Mouse (Mus musculus): Measurements from ENCODE around the gene Trip6. TPM values are rescaled to one million over a fixed set of nuclear protein-coding genes. Genes with fewer than 3 reads are reported as not detected.

Gene Trip6
- polyA plus RNA-seq, 1 experiment from 2014 or later = 9.2 TPM

GRCm38 (mm10) chr5:137291381-137291926 lies 22.8 kb downstream of the Trip6 start:
- ATAC-seq = no peak
- H3K4me1 ChIP-seq (ENCODE audit: insufficient read depth) = peaks cover 44% of the 10 kb centered on the region

DNA sequence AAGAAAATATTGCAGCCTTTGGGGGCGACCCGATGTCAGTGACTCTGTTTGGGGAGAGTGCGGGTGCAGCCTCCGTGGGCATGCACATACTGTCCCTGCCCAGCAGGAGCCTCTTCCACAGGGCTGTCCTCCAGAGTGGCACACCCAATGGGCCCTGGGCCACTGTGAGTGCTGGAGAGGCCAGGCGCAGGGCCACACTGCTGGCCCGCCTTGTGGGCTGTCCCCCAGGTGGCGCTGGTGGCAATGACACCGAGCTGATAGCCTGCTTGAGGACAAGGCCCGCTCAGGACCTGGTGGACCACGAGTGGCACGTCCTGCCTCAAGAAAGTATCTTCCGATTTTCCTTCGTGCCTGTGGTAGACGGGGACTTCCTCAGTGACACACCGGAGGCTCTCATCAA lies 23.5 kb downstream of the Trip6 start:
- 14% methylated on average over 15 of the region's 15 CpGs for WGBS (ENCODE audit: insufficient replicate concordance)
- H3K4me2 ChIP-seq (ENCODE audit: low read depth, low read length) = peak overlapping the region; percentile 99
- H3K27me3 ChIP-seq (ENCODE audit: insufficient read depth, low read length) = peaks cover 31% of the 10 kb centered on the region
- H3K9me3 ChIP-seq (ENCODE audit: low read length) = no peaks in the 10 kb centered on the region
- DNase-seq = peak; percentile 92
- peaks cover 44% of the 10 kb centered on the region for H3K4me1 ChIP-seq (ENCODE audit: insufficient read depth)
- H3K36me3 ChIP-seq (replicated peaks; ENCODE audit: insufficient read depth, low read length) = peaks cover 5% of the 10 kb centered on the region
- peak overlapping the region; percentile 99 for H3K27ac ChIP-seq (ENCODE audit: low read depth)
- peak overlapping the region; percentile 83 for H3K9ac ChIP-seq (replicated peaks)
- peak; percentile 55 for ATAC-seq
- TF ChIP-seq EP300 (IDR thresholded peaks at IDR 0.05; ENCODE audit: low read depth) = no peak
- TF ChIP-seq CTCF (IDR thresholded peaks at IDR 0.05; ENCODE audit: low read depth) = peak; percentile 98
- H3K4me3 ChIP-seq (ENCODE audit: low read depth, low read length) = peak overlapping the region; percentile 62

More at GRCm38 (mm10) chr5:137291381-137291926, 22.8 kb downstream of the Trip6 start:
- WGBS (ENCODE audit: insufficient replicate concordance) = 72% methylated on average over 15 of the region's 15 CpGs
- peaks cover 13% of the 10 kb centered on the region for H3K36me3 ChIP-seq (replicated peaks; ENCODE audit: insufficient read depth, low read length)
- TF ChIP-seq CTCF (IDR thresholded peaks at IDR 0.05; ENCODE audit: low read depth) = no peak
- TF ChIP-seq EP300 (IDR thresholded peaks at IDR 0.05; ENCODE audit: low read depth) = no peak
- no peaks in the 10 kb centered on the region for H3K9me3 ChIP-seq (ENCODE audit: low read length)
- H3K27ac ChIP-seq (ENCODE audit: low read depth) = peak overlapping the region; percentile 4; the same call in 1 of the 2 replicates
- peak overlapping the region; percentile 62 for H3K4me3 ChIP-seq (ENCODE audit: low read depth, low read length)
- peaks cover 31% of the 10 kb centered on the region for H3K27me3 ChIP-seq (ENCODE audit: insufficient read depth, low read length)
- peak overlapping the region; percentile 83 for H3K9ac ChIP-seq (replicated peaks)
- H3K4me2 ChIP-seq (ENCODE audit: low read depth, low read length) = peak overlapping the region; percentile 99
- DNase-seq = no peak

DNA sequence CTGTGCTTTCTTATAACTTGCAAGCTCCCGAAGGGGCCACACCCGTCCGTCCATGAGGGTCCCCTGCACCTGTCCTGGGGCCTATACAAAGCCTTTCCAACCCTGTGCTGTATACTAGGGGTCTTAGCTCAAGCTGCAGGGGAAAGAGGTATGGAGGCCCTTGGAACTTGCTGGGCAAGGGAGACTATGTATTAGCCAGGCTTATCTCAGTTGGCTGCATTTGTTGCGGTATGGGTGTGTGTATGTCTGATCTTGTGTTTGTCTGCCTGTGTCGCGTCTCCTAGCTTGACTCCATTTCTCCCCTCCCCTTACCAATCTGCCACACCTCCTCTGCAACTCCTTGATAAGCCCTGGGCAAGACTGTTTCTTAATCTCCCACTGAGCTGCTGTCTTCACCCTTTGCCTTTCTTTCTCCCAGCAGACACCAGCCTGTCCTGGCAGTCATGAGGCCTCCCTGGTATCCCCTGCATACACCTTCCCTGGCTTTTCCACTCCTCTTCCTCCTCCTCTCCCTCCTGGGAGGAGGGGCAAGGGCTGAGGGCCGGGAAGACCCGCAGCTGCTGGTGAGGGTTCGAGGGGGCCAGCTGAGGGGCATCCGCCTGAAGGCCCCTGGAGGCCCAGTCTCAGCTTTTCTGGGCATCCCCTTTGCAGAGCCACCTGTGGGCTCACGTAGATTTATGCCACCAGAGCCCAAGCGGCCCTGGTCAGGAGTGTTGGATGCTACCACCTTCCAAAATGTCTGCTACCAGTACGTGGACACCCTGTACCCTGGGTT lies 24.4 kb downstream of the Trip6 start:
- no peaks in the 10 kb centered on the region for H3K36me3 ChIP-seq (replicated peaks; ENCODE audit: insufficient read depth, low read length)
- DNase-seq (peak; percentile 83), ATAC-seq (peak; percentile 69)
- H3K4me3 ChIP-seq (ENCODE audit: low read depth, low read length) = peak overlapping the region; percentile 62
- H3K27ac ChIP-seq (ENCODE audit: low read depth) = peak overlapping the region; percentile 99
- H3K27me3 ChIP-seq (ENCODE audit: insufficient read depth, low read length) = peaks cover 31% of the 10 kb centered on the region
- peak overlapping the region; percentile 99 for H3K4me2 ChIP-seq (ENCODE audit: low read depth, low read length)
- no peaks in the 10 kb centered on the region for H3K9me3 ChIP-seq (ENCODE audit: low read length)
- 39% methylated on average over 13 of the region's 13 CpGs for WGBS (ENCODE audit: insufficient replicate concordance)
- H3K9ac ChIP-seq (replicated peaks) = peak overlapping the region; percentile 83
- TF ChIP-seq EP300 (IDR thresholded peaks at IDR 0.05; ENCODE audit: low read depth) (peak; percentile 96), CTCF (IDR thresholded peaks at IDR 0.05; ENCODE audit: low read depth) (no peak)
- H3K4me1 ChIP-seq (ENCODE audit: insufficient read depth) = peaks cover 40% of the 10 kb centered on the region

DNA sequence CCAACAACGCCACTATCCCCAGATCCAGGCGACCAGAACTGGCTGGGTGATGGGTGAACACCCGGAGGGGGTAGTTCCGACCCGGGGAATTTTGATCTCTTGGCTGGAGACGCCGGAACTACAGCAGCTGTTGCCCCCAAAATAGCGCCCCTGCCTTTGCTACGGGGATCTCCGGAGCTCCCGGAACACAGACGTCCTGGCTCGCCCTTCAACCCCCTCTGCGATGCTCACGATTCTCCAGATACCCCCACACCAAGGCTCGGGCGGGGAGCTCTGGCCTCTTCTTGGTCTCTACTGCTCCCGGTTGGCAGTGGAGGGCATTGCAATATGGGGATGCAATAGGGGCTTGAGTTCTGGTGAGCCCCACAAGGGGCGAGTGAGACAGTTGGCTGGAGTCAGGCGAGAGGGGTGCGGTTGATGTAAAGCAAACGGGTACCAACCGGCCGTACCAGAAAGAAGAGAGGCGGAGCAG lies 25.2 kb downstream of the Trip6 start:
- Histone ChIP-seq H3K27ac (ENCODE audit: low read depth) (peak overlapping the region; percentile 99), H3K9me3 (ENCODE audit: low read length) (no peaks in the 10 kb centered on the region), H3K4me2 (ENCODE audit: low read depth, low read length) (peak overlapping the region; percentile 99), H3K4me1 (ENCODE audit: insufficient read depth) (peaks cover 35% of the 10 kb centered on the region), H3K9ac (replicated peaks) (peak overlapping the region; percentile 83), H3K27me3 (ENCODE audit: insufficient read depth, low read length) (peaks cover 31% of the 10 kb centered on the region), H3K36me3 (replicated peaks; ENCODE audit: insufficient read depth, low read length) (no peaks in the 10 kb centered on the region), H3K4me3 (ENCODE audit: low read depth, low read length) (peak overlapping the region; percentile 62)
- peak; percentile 68 for DNase-seq
- peak; percentile 34 for ATAC-seq
- 5% methylated on average over 25 of the region's 25 CpGs for WGBS (ENCODE audit: insufficient replicate concordance)
- peak; percentile 61 for TF ChIP-seq CTCF (IDR thresholded peaks at IDR 0.05; ENCODE audit: low read depth)
- no peak for TF ChIP-seq EP300 (IDR thresholded peaks at IDR 0.05; ENCODE audit: low read depth)

- peak; percentile 57 for DNase-seq
Observed at GRCm38 (mm10) chr5:137287953-137288743, 26.1 kb downstream of the Trip6 start.

More at GRCm38 (mm10) chr5:137287953-137288743, 26.1 kb downstream of the Trip6 start:
- no peak for ATAC-seq
- H3K27me3 ChIP-seq (ENCODE audit: insufficient read depth, low read length) = peaks cover 31% of the 10 kb centered on the region
- 1% methylated on average over 61 of the region's 65 CpGs for WGBS (ENCODE audit: insufficient replicate concordance)
- H3K4me3 ChIP-seq (ENCODE audit: low read depth, low read length) = peak overlapping the region; percentile 62
- H3K4me2 ChIP-seq (ENCODE audit: low read depth, low read length) = peak overlapping the region; percentile 99
- peaks cover 27% of the 10 kb centered on the region for H3K4me1 ChIP-seq (ENCODE audit: insufficient read depth)
- no peaks in the 10 kb centered on the region for H3K36me3 ChIP-seq (replicated peaks; ENCODE audit: insufficient read depth, low read length)
- H3K27ac ChIP-seq (ENCODE audit: low read depth) = peak overlapping the region; percentile 56
- no peaks in the 10 kb centered on the region for H3K9me3 ChIP-seq (ENCODE audit: low read length)
- no peak for TF ChIP-seq EP300 (IDR thresholded peaks at IDR 0.05; ENCODE audit: low read depth)
- no peak for TF ChIP-seq CTCF (IDR thresholded peaks at IDR 0.05; ENCODE audit: low read depth)
- H3K9ac ChIP-seq (replicated peaks) = peak overlapping the region; percentile 83
